Mouse (Mus musculus): ENCODE results near the gene Nol11.

- TF ChIP-seq CTCF (IDR thresholded peaks at IDR 0.05; ENCODE audit: extremely low read depth, insufficient read depth, low read length) (no peak), POLR2A (IDR thresholded peaks at IDR 0.05; ENCODE audit: extremely low read depth, insufficient read depth, low read length) (no peak)
Observed at GRCm38 (mm10) chr11:107154431-107154830, 34.8 kb downstream of the Nol11 start.
